Mouse (Mus musculus) stomach, postnatal 0 days (tissue): ENCODE data around the gene Cdon.

Experiments
- CTCF ChIP-seq: IDR thresholded peaks from 2 replicates; pipeline ENCODE4 v1.5.1; 2016; ENCODE audit warnings: antibody characterized with exemption, low read depth, mild to moderate bottlenecking, moderate library complexity
- EP300 ChIP-seq: optimal IDR thresholded peaks from 2 replicates; pipeline ENCODE3; 2016; ENCODE audit warnings: antibody characterized with exemption

- TF ChIP-seq CTCF: no peak
- TF ChIP-seq EP300: no peak
Measured at GRCm38 (mm10) chr9:35518169-35518568, 97.2 kb downstream of the Cdon start, which contains the start of gene Gm1113.
